Mouse (Mus musculus) testis, postnatal 14 days (tissue): ENCODE results near the gene Sema5a.

Experiments used
- DNase-seq: peaks from one replicate; pipeline ENCODE4 v3.0.0; 2021; ENCODE audit warnings: low spot score

Sema5a gene

GRCm38 (mm10) chr15:32370914-32371313, 126.3 kb downstream of the Sema5a start:
- no peak for DNase-seq

- DNase-seq = no peak
Observed at GRCm38 (mm10) chr15:32371385-32371784, 126.8 kb downstream of the Sema5a start.

- DNase-seq = no peak
Observed at GRCm38 (mm10) chr15:32376326-32376725, 131.7 kb downstream of the Sema5a start.

GRCm38 (mm10) chr15:32377781-32378180, 133.2 kb downstream of the Sema5a start:
- DNase-seq = no peak

- no peak for DNase-seq
Observed at GRCm38 (mm10) chr15:32380311-32380710, 135.7 kb downstream of the Sema5a start.

- no peak for DNase-seq
Observed at GRCm38 (mm10) chr15:32382930-32383481, 138.4 kb downstream of the Sema5a start.

GRCm38 (mm10) chr15:32396241-32396890, 151.8 kb downstream of the Sema5a start:
- DNase-seq = no peak

GRCm38 (mm10) chr15:32397064-32397463, 152.5 kb downstream of the Sema5a start:
- no peak for DNase-seq

GRCm38 (mm10) chr15:32398721-32399120, 154.1 kb downstream of the Sema5a start:
- DNase-seq = no peak

GRCm38 (mm10) chr15:32401909-32402527, 157.4 kb downstream of the Sema5a start:
- DNase-seq = no peak

GRCm38 (mm10) chr15:32403321-32403720, 158.7 kb downstream of the Sema5a start:
- no peak for DNase-seq

- no peak for DNase-seq
Observed at GRCm38 (mm10) chr15:32406436-32406835, 161.8 kb downstream of the Sema5a start.

GRCm38 (mm10) chr15:32407766-32408165, 163.2 kb downstream of the Sema5a start:
- no peak for DNase-seq

GRCm38 (mm10) chr15:32416291-32416690, 171.7 kb downstream of the Sema5a start:
- DNase-seq = no peak

- DNase-seq = no peak
Observed at GRCm38 (mm10) chr15:32422631-32423030, 178.0 kb downstream of the Sema5a start.

GRCm38 (mm10) chr15:32423061-32423460, 178.5 kb downstream of the Sema5a start:
- no peak for DNase-seq

- no peak for DNase-seq
Observed at GRCm38 (mm10) chr15:32427188-32427924, 182.7 kb downstream of the Sema5a start.

- no peak for DNase-seq
Observed at GRCm38 (mm10) chr15:32432927-32433832, 188.6 kb downstream of the Sema5a start.

GRCm38 (mm10) chr15:32433833-32434155, 189.2 kb downstream of the Sema5a start:
- no peak for DNase-seq

GRCm38 (mm10) chr15:32434274-32434673, 189.7 kb downstream of the Sema5a start:
- DNase-seq = no peak

- DNase-seq = peak; percentile 39
Observed at GRCm38 (mm10) chr15:32437654-32438053, 193.0 kb downstream of the Sema5a start.

- no peak for DNase-seq
Observed at GRCm38 (mm10) chr15:32442745-32443144, 198.1 kb downstream of the Sema5a start.
